Mouse (Mus musculus): Measurements from ENCODE around the gene Olfr1339. TPM values are rescaled to one million over a fixed set of nuclear protein-coding genes. Genes with fewer than 3 reads are reported as not detected.

Olfr1339 gene
- polyA plus RNA-seq (2016; fragmentation: Nextera tagmentation; extraction: Ambion mirVana), result not detected in 2 replicates

- H3K36me3 ChIP-seq, result no peaks in the 10 kb centered on the region
- ATAC-seq, result no peak
Measured at GRCm38 (mm10) chr4:118731875-118732274, at the start of gene Olfr1339. Gene Olfr1339 (plus strand): TSS chr4:118732175.

GRCm38 (mm10) chr4:118687086-118687485, 44.9 kb upstream of the Olfr1339 start:
- 12% methylated on average over 2 of the region's 2 CpGs for WGBS (ENCODE audit: insufficient replicate concordance)

More at GRCm38 (mm10) chr4:118731875-118732274, at the start of gene Olfr1339:
- no peak within 1 kb of the TSS for H3K9ac ChIP-seq
- 89% methylated on average over 1 of the region's 1 CpGs for WGBS (ENCODE audit: insufficient replicate concordance)
- no peak within 1 kb of the TSS for H3K4me2 ChIP-seq
- no peak within 1 kb of the TSS for H3K4me3 ChIP-seq
- H3K9me3 ChIP-seq (replicated peaks), result no peaks in the 10 kb centered on the region
- no peak within 1 kb of the TSS for H3K27ac ChIP-seq
- no peaks in the 10 kb centered on the region for H3K27me3 ChIP-seq (replicated peaks)
- H3K4me1 ChIP-seq, result no peaks in the 10 kb centered on the region

GRCm38 (mm10) chr4:118692412-118692973, 39.5 kb upstream of the Olfr1339 start, which contains the start of gene Olfr1342:
Gene Olfr1342 (minus strand): TSS chr4:118692756.
- no peaks in the 10 kb centered on the region for H3K4me1 ChIP-seq
- H3K9me3 ChIP-seq (replicated peaks), result no peaks in the 10 kb centered on the region
- WGBS (ENCODE audit: insufficient replicate concordance), result 34% methylated on average over 12 of the region's 12 CpGs
- no peak within 1 kb of the TSS for H3K4me3 ChIP-seq
- H3K27ac ChIP-seq, result no peak within 1 kb of the TSS
- ATAC-seq, result no peak
- no peaks in the 10 kb centered on the region for H3K36me3 ChIP-seq
- H3K9ac ChIP-seq, result no peak within 1 kb of the TSS
- H3K4me2 ChIP-seq, result no peak within 1 kb of the TSS
- H3K27me3 ChIP-seq (replicated peaks), result peaks cover 4% of the 10 kb centered on the region; the same call in 1 of the 2 replicates

More at GRCm38 (mm10) chr4:118687086-118687485, 44.9 kb upstream of the Olfr1339 start:
- no peak overlapping the region for H3K4me3 ChIP-seq
- no peaks in the 10 kb centered on the region; the same call in 1 of the 2 replicates for H3K27me3 ChIP-seq (replicated peaks)
- no peaks in the 10 kb centered on the region for H3K36me3 ChIP-seq
- no peak overlapping the region for H3K4me2 ChIP-seq
- no peak for ATAC-seq
- H3K27ac ChIP-seq, result no peak overlapping the region
- no peaks in the 10 kb centered on the region for H3K4me1 ChIP-seq
- H3K9ac ChIP-seq, result no peak overlapping the region
- H3K9me3 ChIP-seq (replicated peaks), result no peaks in the 10 kb centered on the region

GRCm38 (mm10) chr4:118693812-118694211, 38.2 kb upstream of the Olfr1339 start:
- WGBS (ENCODE audit: insufficient replicate concordance), result 35% methylated on average over 2 of the region's 2 CpGs
- Histone ChIP-seq H3K9me3 (replicated peaks) (no peaks in the 10 kb centered on the region), H3K27ac (no peak overlapping the region), H3K4me2 (no peak overlapping the region), H3K4me1 (no peaks in the 10 kb centered on the region), H3K9ac (no peak overlapping the region), H3K27me3 (replicated peaks) (peaks cover 4% of the 10 kb centered on the region; the same call in 1 of the 2 replicates), H3K4me3 (no peak overlapping the region), H3K36me3 (no peaks in the 10 kb centered on the region)
- no peak for ATAC-seq

- no peaks in the 10 kb centered on the region for H3K9me3 ChIP-seq (replicated peaks)
- no peak within 1 kb of the TSS for H3K27ac ChIP-seq
- no peak within 1 kb of the TSS for H3K9ac ChIP-seq
- no peak within 1 kb of the TSS for H3K4me3 ChIP-seq
- 58% methylated on average over 3 of the region's 3 CpGs for WGBS (ENCODE audit: insufficient replicate concordance)
- no peak for ATAC-seq
- H3K27me3 ChIP-seq (replicated peaks), result no peaks in the 10 kb centered on the region
- H3K4me2 ChIP-seq, result no peak within 1 kb of the TSS
- H3K4me1 ChIP-seq, result no peaks in the 10 kb centered on the region
- H3K36me3 ChIP-seq, result no peaks in the 10 kb centered on the region
Measured at GRCm38 (mm10) chr4:118703223-118703622, 28.8 kb upstream of the Olfr1339 start, which contains the start of gene Olfr1341. Gene Olfr1341 (plus strand): TSS chr4:118703523.

GRCm38 (mm10) chr4:118708086-118708485, 23.9 kb upstream of the Olfr1339 start:
- H3K4me2 ChIP-seq, result no peak overlapping the region
- no peaks in the 10 kb centered on the region for H3K27me3 ChIP-seq (replicated peaks)
- H3K27ac ChIP-seq, result no peak overlapping the region
- H3K4me3 ChIP-seq, result no peak overlapping the region
- no peak for ATAC-seq
- no peaks in the 10 kb centered on the region for H3K36me3 ChIP-seq
- no peaks in the 10 kb centered on the region for H3K4me1 ChIP-seq
- WGBS (ENCODE audit: insufficient replicate concordance), result 63% methylated on average over 5 of the region's 5 CpGs
- no peak overlapping the region for H3K9ac ChIP-seq
- no peaks in the 10 kb centered on the region for H3K9me3 ChIP-seq (replicated peaks)

GRCm38 (mm10) chr4:118711656-118712055, 20.3 kb upstream of the Olfr1339 start:
- H3K9ac ChIP-seq, result no peak overlapping the region
- H3K4me3 ChIP-seq, result no peak overlapping the region
- WGBS (ENCODE audit: insufficient replicate concordance), result 63% methylated on average over 1 of the region's 1 CpGs
- H3K4me1 ChIP-seq, result no peaks in the 10 kb centered on the region
- no peaks in the 10 kb centered on the region for H3K27me3 ChIP-seq (replicated peaks)
- no peak overlapping the region for H3K27ac ChIP-seq
- H3K4me2 ChIP-seq, result no peak overlapping the region
- H3K36me3 ChIP-seq, result no peaks in the 10 kb centered on the region
- no peak for ATAC-seq
- H3K9me3 ChIP-seq (replicated peaks), result no peaks in the 10 kb centered on the region

- H3K27ac ChIP-seq, result no peak within 1 kb of the TSS
- H3K4me3 ChIP-seq, result no peak within 1 kb of the TSS
- ATAC-seq, result no peak
- no peaks in the 10 kb centered on the region for H3K4me1 ChIP-seq
- H3K27me3 ChIP-seq (replicated peaks), result no peaks in the 10 kb centered on the region
- H3K9me3 ChIP-seq (replicated peaks), result no peaks in the 10 kb centered on the region
- H3K4me2 ChIP-seq, result no peak within 1 kb of the TSS
- no peaks in the 10 kb centered on the region for H3K36me3 ChIP-seq
- no peak within 1 kb of the TSS for H3K9ac ChIP-seq
Measured at GRCm38 (mm10) chr4:118719838-118720237, 12.1 kb upstream of the Olfr1339 start, which contains the start of gene Olfr1340. Gene Olfr1340 (plus strand): TSS chr4:118720138.

- H3K4me3 ChIP-seq, result no peak overlapping the region
- no peak overlapping the region for H3K27ac ChIP-seq
- no peaks in the 10 kb centered on the region for H3K27me3 ChIP-seq (replicated peaks)
- ATAC-seq, result no peak
- H3K4me1 ChIP-seq, result no peaks in the 10 kb centered on the region
- 40% methylated on average over 10 of the region's 10 CpGs for WGBS (ENCODE audit: insufficient replicate concordance)
- H3K9me3 ChIP-seq (replicated peaks), result no peaks in the 10 kb centered on the region
- no peaks in the 10 kb centered on the region for H3K36me3 ChIP-seq
- H3K9ac ChIP-seq, result no peak overlapping the region
- no peak overlapping the region for H3K4me2 ChIP-seq
Measured at GRCm38 (mm10) chr4:118721742-118722483, 10.1 kb upstream of the Olfr1339 start.

- no peak overlapping the region for H3K4me3 ChIP-seq
- H3K36me3 ChIP-seq, result no peaks in the 10 kb centered on the region
- H3K9me3 ChIP-seq (replicated peaks), result no peaks in the 10 kb centered on the region
- 52% methylated on average over 3 of the region's 3 CpGs for WGBS (ENCODE audit: insufficient replicate concordance)
- no peak for ATAC-seq
- H3K27me3 ChIP-seq (replicated peaks), result peaks cover 25% of the 10 kb centered on the region
- no peak overlapping the region for H3K27ac ChIP-seq
- no peaks in the 10 kb centered on the region for H3K4me1 ChIP-seq
- H3K9ac ChIP-seq, result no peak overlapping the region
- no peak overlapping the region for H3K4me2 ChIP-seq
Measured at GRCm38 (mm10) chr4:118739574-118739973, 7.6 kb downstream of the Olfr1339 start.

GRCm38 (mm10) chr4:118740988-118741698, 9.2 kb downstream of the Olfr1339 start:
- Histone ChIP-seq H3K9me3 (replicated peaks) (peaks cover 1% of the 10 kb centered on the region; the same call in 1 of the 2 replicates), H3K27me3 (replicated peaks) (peaks cover 25% of the 10 kb centered on the region), H3K4me2 (no peak overlapping the region), H3K9ac (no peak overlapping the region), H3K4me3 (no peak overlapping the region), H3K27ac (no peak overlapping the region), H3K4me1 (no peaks in the 10 kb centered on the region), H3K36me3 (no peaks in the 10 kb centered on the region)
- WGBS (ENCODE audit: insufficient replicate concordance), result 5% methylated on average over 11 of the region's 11 CpGs
- ATAC-seq, result no peak

GRCm38 (mm10) chr4:118741881-118742280, 9.9 kb downstream of the Olfr1339 start:
- no peak overlapping the region for H3K27ac ChIP-seq
- peaks cover 25% of the 10 kb centered on the region for H3K27me3 ChIP-seq (replicated peaks)
- H3K4me1 ChIP-seq, result no peaks in the 10 kb centered on the region
- H3K36me3 ChIP-seq, result no peaks in the 10 kb centered on the region
- peaks cover 9% of the 10 kb centered on the region; the same call in 1 of the 2 replicates for H3K9me3 ChIP-seq (replicated peaks)
- no peak overlapping the region for H3K9ac ChIP-seq
- 12% methylated on average over 16 of the region's 16 CpGs for WGBS (ENCODE audit: insufficient replicate concordance)
- ATAC-seq, result no peak
- H3K4me2 ChIP-seq, result no peak overlapping the region
- H3K4me3 ChIP-seq, result no peak overlapping the region
